Mouse (Mus musculus) heart, adult 2 months (tissue): Measurements from ENCODE around the gene Spata33. TPM values are rescaled to one million over a fixed set of nuclear protein-coding genes. Genes with fewer than 3 reads are reported as not detected.

Experiments used
- DNase-seq, 2 experiments: peaks; one replicate each; pipeline ENCODE4 v3.0.0; 2021
- H3K27ac ChIP-seq: fragments of 200-600 bp; 2 replicates; pipeline ENCODE4 v1.8.1; 2022
- H3K27me3 ChIP-seq: fragments of 200-500 bp; 2 replicates; pipeline ENCODE4 v1.6.1; 2012; ENCODE audit warnings: mild to moderate bottlenecking, low read length, inconsistent platforms, mixed read lengths; ENCODE audit not compliant: control insufficient read depth, insufficient read depth
- H3K36me3 ChIP-seq: fragments of 200-500 bp; 2 replicates; pipeline ENCODE4 v1.6.1; 2012; ENCODE audit warnings: low read length, inconsistent platforms; ENCODE audit not compliant: control insufficient read depth, insufficient read depth
- H3K4me1 ChIP-seq: fragments of 200-500 bp; 2 replicates; pipeline ENCODE4 v1.6.1; 2011; ENCODE audit warnings: low read length; ENCODE audit not compliant: control insufficient read depth, insufficient read depth
- H3K4me3 ChIP-seq: fragments of 200-600 bp; 2 replicates; pipeline ENCODE4 v1.8.1; 2022
- H3K79me2 ChIP-seq: fragments of 200-500 bp; replicated peaks from 2 replicates; pipeline ENCODE4 v1.6.1; 2012; ENCODE audit warnings: mild to moderate bottlenecking, inconsistent platforms, low read length, moderate library complexity, mixed read lengths; ENCODE audit not compliant: control insufficient read depth, insufficient read depth
- H3K9ac ChIP-seq: fragments of 200-500 bp; 2 replicates; pipeline ENCODE4 v1.6.1; 2012; ENCODE audit warnings: low read depth, mild to moderate bottlenecking, control low read depth, inconsistent platforms, low read length, mixed read lengths
- CTCF ChIP-seq: fragments of 200-600 bp; IDR thresholded peaks from 2 replicates; pipeline ENCODE4 v1.8.1; 2022; ENCODE audit warnings: antibody characterized with exemption, mild to moderate bottlenecking, moderate library complexity
- EP300 ChIP-seq: fragments of 200-500 bp; IDR thresholded peaks from 2 replicates; pipeline ENCODE4 v1.6.1; 2011; ENCODE audit warnings: low read depth, low read length, control low read depth; ENCODE audit not compliant: insufficient read depth
- POLR2A ChIP-seq: fragments of 200-500 bp; IDR thresholded peaks from 2 replicates; pipeline ENCODE4 v1.6.1; 2011; ENCODE audit warnings: mild to moderate bottlenecking, low read depth, low read length, control low read depth; ENCODE audit not compliant: insufficient read depth
- WGBS: fragments of 180-500 bp; shearing (Covaris S2); methylation state at CpG from one replicate; pipeline ENCODE4 v1.1.7; 2018; 5-methylcytosine and 5-hydroxymethylcytosine counted together
- intact Hi-C: fragments of 180-260 bp; cut with DNase I; formaldehyde crosslinking; loops from one replicate; pipeline ENCODE4 v1.15.1; 2025
- polyA plus RNA-seq: library from polyadenylated mRNA; depleted of rRNA; stranded (reverse); fragments of >200 nt; gene quantifications from 2 replicates; pipeline ENCODE4 v1.2.3, GENCODE M21; 2012
- total RNA-seq, 2 experiments: library from RNA; stranded (reverse); gene quantifications; 2 replicates each; pipeline ENCODE4 v1.2.3; 2021

Gene Spata33
- total and polyA plus RNA-seq, 3 experiments = 16.4 to 29.4 (median 25.6) TPM

- TF ChIP-seq CTCF (no peak), POLR2A (no peak), EP300 (no peak)
- Histone ChIP-seq H3K27me3 (no peaks in the 10 kb centered on the region), H3K4me1 (peaks cover 3% of the 10 kb centered on the region; the same call in 1 of the 2 replicates), H3K27ac (peak overlapping the region; percentile 93), H3K9ac (peak overlapping the region; percentile 90), H3K36me3 (no peaks in the 10 kb centered on the region), H3K4me3 (peak overlapping the region; percentile 82), H3K79me2 (no peaks in the 10 kb centered on the region)
- intact Hi-C loops = loop anchor here (2.0 to 10.0 kb wide), 3 partner anchors 43 to 737 kb away; partner anchors contain the start of genes Ctu2, Rnf166, Vps9d1 and Zfp276
- DNase-seq = no peak
- WGBS = 27% methylated on average over 10 of the region's 10 CpGs
These were observed 756 bp upstream of the Spata33 start for GRCm38 (mm10) chr8:123211876-123212275.

- 15% methylated on average over 22 of the region's 22 CpGs for WGBS
- no peaks in the 10 kb centered on the region for H3K36me3 ChIP-seq
- no peaks in the 10 kb centered on the region for H3K79me2 ChIP-seq
- peak overlapping the region; percentile 82 for H3K4me3 ChIP-seq
- TF ChIP-seq CTCF = peak; percentile 11; the same call in 1 of the 2 replicates
- TF ChIP-seq EP300 = no peak
- TF ChIP-seq POLR2A = no peak; the same call in 1 of the 2 replicates
- no peak for DNase-seq
- H3K27ac ChIP-seq = peak overlapping the region; percentile 93
- peaks cover 3% of the 10 kb centered on the region; the same call in 1 of the 2 replicates for H3K4me1 ChIP-seq
- intact Hi-C loops = loop anchor here (2.0 to 10.0 kb wide), 3 partner anchors 42 to 738 kb away; partner anchors contain the start of genes Ctu2, Rnf166, Vps9d1 and Zfp276
- H3K9ac ChIP-seq = peak overlapping the region; percentile 81
- no peaks in the 10 kb centered on the region for H3K27me3 ChIP-seq
These were observed 613 bp downstream of the Spata33 start for GRCm38 (mm10) chr8:123213118-123213772.

- peak in 1 of 2 experiments; percentile 70 for DNase-seq
- Histone ChIP-seq H3K27ac (peak overlapping the region; percentile 93), H3K27me3 (no peaks in the 10 kb centered on the region), H3K36me3 (no peaks in the 10 kb centered on the region), H3K79me2 (no peaks in the 10 kb centered on the region), H3K4me3 (no peak overlapping the region), H3K4me1 (peaks cover 3% of the 10 kb centered on the region; the same call in 1 of the 2 replicates), H3K9ac (no peak overlapping the region)
- intact Hi-C loops = loop anchor here (10.0 kb wide), 2 partner anchors 311 to 741 kb away; partner anchors contain the start of genes Ctu2 and Rnf166
- TF ChIP-seq CTCF = no peak
- peak; percentile 96 for TF ChIP-seq EP300
- TF ChIP-seq POLR2A = peak; percentile 39; the same call in 1 of the 2 replicates
- 45% methylated on average over 3 of the region's 3 CpGs for WGBS
These were observed 2.8 kb downstream of the Spata33 start for GRCm38 (mm10) chr8:123215430-123215829.

DNA sequence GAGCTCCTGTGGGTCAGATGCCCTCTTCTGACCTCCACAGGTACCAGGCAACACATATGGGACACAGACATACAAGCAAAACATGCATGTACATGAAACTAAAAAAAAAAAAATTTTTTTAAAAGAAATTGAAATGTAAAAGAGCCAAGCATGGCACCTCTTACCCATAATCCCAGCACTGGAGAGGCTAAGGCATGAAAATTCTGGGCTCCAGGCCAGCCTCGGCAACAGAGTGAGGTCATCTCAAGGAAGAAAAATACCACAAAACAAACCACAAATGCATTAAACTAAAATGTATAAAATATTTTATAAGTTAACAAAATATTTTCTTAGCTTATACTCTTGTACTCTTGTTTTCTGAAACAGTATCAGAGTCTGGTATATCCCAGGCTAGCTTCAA lies 8.3 kb downstream of the Spata33 start:
- Histone ChIP-seq H3K27me3 (no peaks in the 10 kb centered on the region), H3K79me2 (no peaks in the 10 kb centered on the region), H3K36me3 (no peaks in the 10 kb centered on the region), H3K9ac (no peak overlapping the region), H3K4me1 (peaks cover 2% of the 10 kb centered on the region), H3K27ac (no peak overlapping the region), H3K4me3 (no peak overlapping the region)
- DNase-seq = no peak
- TF ChIP-seq EP300 = no peak
- no peak for TF ChIP-seq CTCF
- TF ChIP-seq POLR2A = no peak
- 27% methylated on average over 1 of the region's 1 CpGs for WGBS
- intact Hi-C loops = loop anchor here (10.0 kb wide), 2 partner anchors 264 to 846 kb away; partner anchors contain the start of gene Zc3h18

GRCm38 (mm10) chr8:123224278-123225266 lies 11.9 kb downstream of the Spata33 start, which contains the start of gene Cdk10:
Gene Cdk10, plus strand, starts transcription at chr8:123224842.
- Histone ChIP-seq H3K4me3 (peak within 1 kb of the TSS; percentile 75), H3K27me3 (no peaks in the 10 kb centered on the region), H3K79me2 (no peaks in the 10 kb centered on the region), H3K27ac (peak within 1 kb of the TSS; percentile 85), H3K36me3 (no peaks in the 10 kb centered on the region), H3K4me1 (peaks cover 2% of the 10 kb centered on the region), H3K9ac (peak within 1 kb of the TSS; percentile 90)
- TF ChIP-seq POLR2A (peak; percentile 100), EP300 (peak; percentile 70; the same call in 1 of the 2 replicates), CTCF (no peak)
- 2% methylated on average over 59 of the region's 59 CpGs for WGBS
- peak; percentile 94 to 97 for DNase-seq
- intact Hi-C loops = loop anchor here (10.0 kb wide), 2 partner anchors 260 to 850 kb away; partner anchors contain the start of gene Zc3h18
